Mouse (Mus musculus) forebrain, postnatal 0 days (tissue): ENCODE results near the gene Orai1. TPM values are rescaled to one million over a fixed set of nuclear protein-coding genes. Genes with fewer than 3 reads are reported as not detected.

Experiments used
- ATAC-seq: fragments of 200-750 bp; cut with Nextera tagmentation; 2 replicates; pipeline ENCODE4 v1.8.0; 2017; ENCODE audit warnings: mild to moderate bottlenecking, moderate library complexity
- DNase-seq: peaks from one replicate; pipeline ENCODE4 v3.0.0-alpha.2; 2015
- H3K27ac ChIP-seq: fragments of 300-500 bp; sonication (generic); 2 replicates; pipeline ENCODE4 v1.5.1; 2014; ENCODE audit warnings: low read depth, mild to moderate bottlenecking, antibody characterized with exemption, low read length, moderate library complexity, mixed read lengths
- H3K27me3 ChIP-seq: fragments of 300-500 bp; sonication (generic); 2 replicates; pipeline ENCODE4 v1.6.1; 2014; ENCODE audit warnings: mild to moderate bottlenecking, low read length, mixed read lengths; ENCODE audit not compliant: insufficient read depth
- H3K36me3 ChIP-seq: fragments of 300-500 bp; sonication (generic); 2 replicates; pipeline ENCODE4 v1.6.1; 2014; ENCODE audit warnings: mild to moderate bottlenecking, moderate library complexity; ENCODE audit not compliant: insufficient read depth
- H3K4me1 ChIP-seq: fragments of 300-500 bp; sonication (generic); 2 replicates; pipeline ENCODE4 v1.6.1; 2014; ENCODE audit warnings: antibody characterized with exemption; ENCODE audit not compliant: insufficient read depth
- H3K4me2 ChIP-seq: fragments of 300-500 bp; sonication (generic); 2 replicates; pipeline ENCODE4 v1.6.1; 2014; ENCODE audit warnings: low read depth, mild to moderate bottlenecking, moderate library complexity
- H3K4me3 ChIP-seq: fragments of 300-500 bp; sonication (generic); 2 replicates; pipeline ENCODE4 v1.5.1; 2014; ENCODE audit warnings: low read depth, low read length, mixed read lengths
- H3K9ac ChIP-seq: fragments of 300-500 bp; sonication (generic); 2 replicates; pipeline ENCODE4 v1.6.1; 2014; ENCODE audit warnings: mild to moderate bottlenecking
- H3K9me3 ChIP-seq: fragments of 300-500 bp; sonication (generic); 2 replicates; pipeline ENCODE4 v1.6.1; 2016; ENCODE audit warnings: low read length
- CTCF ChIP-seq: sonication (generic); IDR thresholded peaks from 2 replicates; pipeline ENCODE4 v1.5.1; 2016; ENCODE audit warnings: antibody characterized with exemption, control low read depth, low read depth
- WGBS: fragments of 180-500 bp; shearing (Covaris S2); extraction: QIAGEN DNeasy Blood & Tissue Kit; methylation state at CpG from one replicate; pipeline ENCODE4 v1.1.7; 2014; 5-methylcytosine and 5-hydroxymethylcytosine counted together
- polyA plus RNA-seq: library from polyadenylated mRNA; unstranded; fragments of >200 nt; fragmentation: Nextera tagmentation; extraction: Ambion mirVana; gene quantifications from 2 replicates; pipeline ENCODE4 v1.2.1, GENCODE M21; 2015
- total RNA-seq: library from RNA; depleted of rRNA; stranded (reverse); fragments of >200 nt; gene quantifications from 2 replicates; pipeline ENCODE4 v1.2.3, GENCODE M21; 2014

Gene Orai1
- total and polyA plus RNA-seq, 2 experiments from 2014 or later, result 14.4 to 19.4 TPM

DNA sequence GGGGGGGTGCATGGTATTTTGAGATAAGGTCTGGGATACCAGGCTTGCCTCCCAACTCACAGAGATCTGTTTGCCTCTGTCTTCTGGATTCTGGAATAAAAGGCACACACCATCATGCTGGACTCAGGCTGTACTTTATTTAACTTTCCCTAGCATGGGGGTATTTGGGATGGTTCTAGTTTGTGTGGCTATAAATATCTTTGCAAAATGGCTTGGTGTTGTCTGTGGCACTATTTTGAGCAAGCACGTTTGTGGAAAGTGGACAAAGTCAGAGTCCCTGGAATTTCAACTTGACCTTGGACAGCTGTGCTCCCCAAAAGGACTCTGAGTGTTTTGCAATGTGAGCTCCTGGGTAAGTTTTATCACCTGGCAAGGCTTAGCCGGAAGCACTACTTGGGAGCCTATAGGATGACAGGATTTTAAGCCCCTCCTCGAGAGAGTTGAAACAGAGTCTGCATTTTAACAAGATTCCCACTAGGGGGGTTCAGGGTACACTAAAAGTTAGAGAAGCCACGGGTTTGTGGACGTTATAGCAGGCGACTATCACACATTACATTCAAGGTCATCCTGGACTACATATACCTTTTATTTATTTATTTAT lies 52.6 kb downstream of the Orai1 start:
- no peak overlapping the region for H3K27ac ChIP-seq
- peak; percentile 50 for DNase-seq
- no peaks in the 10 kb centered on the region for H3K27me3 ChIP-seq
- H3K4me1 ChIP-seq, result no peaks in the 10 kb centered on the region
- WGBS, result 26% methylated on average over 6 of the region's 6 CpGs
- H3K4me2 ChIP-seq, result no peak overlapping the region
- TF ChIP-seq CTCF, result peak; percentile 49
- H3K36me3 ChIP-seq, result no peaks in the 10 kb centered on the region
- H3K9ac ChIP-seq, result no peak overlapping the region
- ATAC-seq, result peak; percentile 70
- no peak overlapping the region for H3K4me3 ChIP-seq
- no peaks in the 10 kb centered on the region for H3K9me3 ChIP-seq

DNA sequence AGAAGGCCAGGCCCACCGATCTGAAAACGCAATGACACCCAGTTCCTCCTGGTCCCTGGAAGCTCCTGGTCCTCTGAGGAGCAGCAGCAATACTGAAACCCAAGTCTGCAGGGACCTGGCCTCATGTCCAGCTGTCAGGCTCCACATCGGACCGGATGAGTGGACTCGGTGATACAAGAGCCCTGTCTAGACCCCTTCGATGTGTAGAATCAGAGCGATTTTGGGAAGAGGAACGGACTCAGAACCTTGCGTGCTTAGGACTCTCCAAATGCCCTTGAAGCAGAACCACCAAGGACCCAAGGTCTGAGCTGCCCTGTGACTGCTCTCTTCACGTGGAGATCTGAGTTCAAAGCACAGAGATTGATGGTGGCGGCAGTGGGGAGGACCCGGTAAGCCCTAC lies 53.2 kb downstream of the Orai1 start, which contains the start of gene Tmem120b:
Gene Tmem120b, plus strand, starts transcription at position 301 of the 400 bp plus-strand sequence.
- no peaks in the 10 kb centered on the region for H3K27me3 ChIP-seq
- no peak for TF ChIP-seq CTCF
- H3K9me3 ChIP-seq, result no peaks in the 10 kb centered on the region
- H3K27ac ChIP-seq, result no peak within 1 kb of the TSS
- H3K4me3 ChIP-seq, result no peak within 1 kb of the TSS
- H3K4me2 ChIP-seq, result no peak within 1 kb of the TSS
- WGBS, result 91% methylated on average over 12 of the region's 12 CpGs
- no peak for ATAC-seq
- H3K4me1 ChIP-seq, result no peaks in the 10 kb centered on the region
- H3K9ac ChIP-seq, result no peak within 1 kb of the TSS
- DNase-seq, result no peak
- no peaks in the 10 kb centered on the region for H3K36me3 ChIP-seq

DNA sequence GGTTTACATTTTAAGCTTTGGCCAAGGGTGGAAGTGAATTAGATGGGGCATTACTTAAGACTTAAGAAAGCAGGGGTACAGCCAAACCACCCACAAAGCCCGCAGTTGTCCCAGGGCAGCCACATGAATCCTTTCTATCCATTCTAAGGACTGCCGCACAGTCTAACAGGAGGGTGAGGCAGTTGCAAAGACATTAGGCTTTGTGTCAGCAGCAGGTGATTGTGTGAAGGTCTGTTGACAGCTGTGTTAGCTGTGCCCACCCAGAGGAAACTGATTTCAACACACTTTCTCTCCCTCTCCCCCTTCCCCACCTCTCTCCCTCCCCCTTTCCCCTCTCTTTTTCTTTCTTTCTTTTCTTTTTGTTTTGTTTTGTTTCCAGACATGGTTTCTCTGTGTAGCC lies 53.8 kb downstream of the Orai1 start:
- no peak overlapping the region for H3K9ac ChIP-seq
- no peak overlapping the region for H3K27ac ChIP-seq
- no peak overlapping the region for H3K4me2 ChIP-seq
- H3K9me3 ChIP-seq, result no peaks in the 10 kb centered on the region
- H3K4me1 ChIP-seq, result no peaks in the 10 kb centered on the region
- no peaks in the 10 kb centered on the region for H3K27me3 ChIP-seq
- ATAC-seq (no peak), DNase-seq (no peak)
- H3K4me3 ChIP-seq, result no peak overlapping the region
- no peak for TF ChIP-seq CTCF
- WGBS, result 89% methylated on average over 2 of the region's 2 CpGs
- H3K36me3 ChIP-seq, result no peaks in the 10 kb centered on the region

DNA sequence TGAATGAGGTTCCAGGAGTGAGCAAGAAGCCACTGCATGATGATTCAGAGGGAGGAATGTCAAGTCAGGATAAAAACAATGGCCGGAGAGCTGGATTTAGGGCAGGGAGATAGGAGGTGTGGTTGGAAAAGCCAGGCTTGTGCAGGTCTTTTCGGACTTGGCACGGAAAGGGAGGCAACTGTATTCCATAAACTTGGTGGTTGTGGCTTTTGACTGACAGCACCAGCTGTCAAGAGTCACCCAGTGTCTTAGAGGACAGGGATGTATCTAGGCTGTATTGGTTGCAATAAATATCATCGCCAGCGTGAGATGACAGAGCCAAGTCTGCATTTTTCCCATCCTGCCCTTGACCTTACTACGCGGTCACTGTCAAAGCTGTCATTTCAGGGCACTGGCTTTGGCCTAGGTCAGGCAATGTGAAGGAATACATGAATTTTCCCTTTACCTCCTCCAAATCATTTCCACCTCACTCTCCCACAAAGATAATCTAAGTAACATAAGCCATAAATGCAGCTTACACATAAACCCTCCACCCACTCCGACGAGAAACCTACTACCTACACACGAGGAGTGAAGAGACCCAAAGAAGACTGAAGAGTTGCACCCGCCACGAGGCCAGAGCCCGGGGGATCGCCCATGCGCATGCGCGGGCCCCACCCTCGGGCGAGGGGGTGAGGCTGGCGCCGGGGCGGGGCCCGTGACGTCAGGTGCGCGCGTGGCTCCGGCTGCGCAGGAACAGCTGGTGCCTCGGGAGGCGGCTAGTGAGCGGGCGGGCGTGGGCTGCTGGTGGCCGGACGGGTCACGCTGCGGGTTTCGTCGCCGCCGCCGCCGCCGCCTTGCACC lies 60.9 kb downstream of the Orai1 start:
- TF ChIP-seq CTCF, result no peak
- peak overlapping the region; percentile 74 for H3K27ac ChIP-seq
- DNase-seq (peak; percentile 97), ATAC-seq (peak; percentile 97)
- no peaks in the 10 kb centered on the region for H3K9me3 ChIP-seq
- peak overlapping the region; percentile 74 for H3K4me3 ChIP-seq
- H3K9ac ChIP-seq, result peak overlapping the region; percentile 80
- peaks cover 10% of the 10 kb centered on the region; the same call in 1 of the 2 replicates for H3K4me1 ChIP-seq
- peak overlapping the region; percentile 77 for H3K4me2 ChIP-seq
- WGBS, result 10% methylated on average over 36 of the region's 45 CpGs
- H3K27me3 ChIP-seq, result no peaks in the 10 kb centered on the region
- H3K36me3 ChIP-seq, result no peaks in the 10 kb centered on the region

DNA sequence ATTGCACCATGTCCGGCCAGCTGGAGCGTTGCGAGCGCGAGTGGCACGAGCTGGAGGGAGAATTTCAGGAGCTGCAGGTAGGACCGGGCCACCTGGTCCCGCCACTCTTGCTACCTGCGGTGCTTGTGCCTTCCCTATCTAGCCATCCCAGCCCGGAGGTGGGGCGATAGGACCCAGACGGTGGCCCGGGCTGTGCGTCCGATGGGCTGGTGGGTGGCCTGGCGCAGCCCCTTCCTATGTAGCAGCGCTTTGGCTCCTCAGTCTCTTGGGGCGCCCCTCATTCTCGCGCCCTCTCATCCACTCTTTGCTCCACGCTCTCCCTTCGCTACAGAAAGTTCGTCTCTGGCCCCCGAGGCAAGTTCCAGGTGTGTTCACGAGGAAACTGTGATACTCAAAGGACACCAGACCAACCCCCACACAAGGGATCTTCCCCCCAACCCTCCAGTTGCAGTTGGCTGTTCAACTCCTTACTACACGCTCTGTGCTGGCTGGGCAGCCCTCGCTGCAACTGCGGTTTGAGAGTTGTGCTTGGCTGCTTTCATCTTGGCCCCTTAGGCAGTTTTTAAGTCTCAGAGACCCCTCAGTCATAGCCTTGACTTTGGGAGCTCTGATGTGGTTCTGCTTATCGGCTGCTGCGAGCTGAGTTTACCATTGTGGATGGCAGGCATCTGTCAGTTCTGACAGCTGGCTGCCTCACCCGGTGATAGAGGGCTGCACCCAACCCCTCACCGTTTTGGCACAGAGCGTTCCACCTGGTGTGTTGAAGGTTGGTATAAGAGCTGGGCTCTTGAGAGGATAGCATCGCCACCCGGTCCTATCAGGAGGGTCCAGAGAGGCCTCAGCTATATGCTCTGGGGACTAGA lies 61.8 kb downstream of the Orai1 start:
- ATAC-seq, result peak; percentile 83
- Histone ChIP-seq H3K27ac (peak overlapping the region; percentile 74), H3K27me3 (no peaks in the 10 kb centered on the region), H3K4me3 (peak overlapping the region; percentile 74), H3K9ac (peak overlapping the region; percentile 80), H3K36me3 (no peaks in the 10 kb centered on the region), H3K4me1 (peaks cover 10% of the 10 kb centered on the region; the same call in 1 of the 2 replicates), H3K9me3 (no peaks in the 10 kb centered on the region), H3K4me2 (peak overlapping the region; percentile 77)
- WGBS, result 6% methylated on average over 29 of the region's 35 CpGs
- TF ChIP-seq CTCF, result no peak
- DNase-seq, result peak; percentile 61

DNA sequence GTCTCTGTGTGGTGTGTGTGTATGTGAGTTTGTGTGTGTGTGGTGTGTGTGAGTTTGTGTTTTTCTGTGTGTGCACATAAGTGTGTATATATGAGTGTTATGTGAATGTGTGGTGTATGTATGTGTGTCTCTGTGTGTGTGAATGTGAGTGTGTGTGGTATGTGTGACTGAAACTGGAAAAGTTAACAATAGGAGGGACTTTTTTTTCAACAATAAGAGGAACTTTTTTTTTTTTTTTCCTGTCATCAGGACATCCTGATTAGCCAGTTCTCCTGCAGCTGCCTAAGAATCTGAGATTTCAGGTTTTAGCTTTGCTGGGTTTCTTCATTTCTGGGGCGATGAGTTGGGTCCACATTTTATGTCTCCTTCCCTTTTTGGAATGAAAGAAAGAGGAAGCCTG lies 64.7 kb downstream of the Orai1 start:
- TF ChIP-seq CTCF, result no peak
- no peak for DNase-seq
- no peaks in the 10 kb centered on the region for H3K36me3 ChIP-seq
- no peak overlapping the region for H3K9ac ChIP-seq
- no peak overlapping the region for H3K4me3 ChIP-seq
- ATAC-seq, result no peak
- no peaks in the 10 kb centered on the region for H3K9me3 ChIP-seq
- peaks cover 10% of the 10 kb centered on the region; the same call in 1 of the 2 replicates for H3K4me1 ChIP-seq
- H3K27me3 ChIP-seq, result no peaks in the 10 kb centered on the region
- no peak overlapping the region for H3K27ac ChIP-seq
- 96% methylated on average over 1 of the region's 1 CpGs for WGBS
- no peak overlapping the region for H3K4me2 ChIP-seq
